Mouse (Mus musculus) myocyte (in vitro differentiated cells): ENCODE results near the gene Rtn4.

ENCODE experiments used
- E2F4 ChIP-seq: IDR thresholded peaks from one replicate; pipeline ENCODE4 v1.6.1; 2011; ENCODE audit warnings: mild to moderate bottlenecking, control low read depth, moderate library complexity; ENCODE audit not compliant: insufficient read depth
- MAX ChIP-seq: IDR thresholded peaks from one replicate; pipeline ENCODE4 v1.6.1; 2011; ENCODE audit warnings: low read depth, mild to moderate bottlenecking, control low read depth
- POLR2A ChIP-seq: IDR thresholded peaks from one replicate; pipeline ENCODE4 v1.6.1; 2011; ENCODE audit warnings: low read depth, mild to moderate bottlenecking, control low read depth, moderate library complexity; ENCODE audit not compliant: insufficient read length
- SRF ChIP-seq: IDR thresholded peaks from one replicate; pipeline ENCODE4 v1.6.1; 2011; ENCODE audit warnings: low read depth; ENCODE audit not compliant: control insufficient read depth, insufficient read length
- USF1 ChIP-seq: IDR thresholded peaks from one replicate; pipeline ENCODE4 v1.6.1; 2011; ENCODE audit warnings: low read depth, mild to moderate bottlenecking, control low read depth, moderate library complexity

DNA sequence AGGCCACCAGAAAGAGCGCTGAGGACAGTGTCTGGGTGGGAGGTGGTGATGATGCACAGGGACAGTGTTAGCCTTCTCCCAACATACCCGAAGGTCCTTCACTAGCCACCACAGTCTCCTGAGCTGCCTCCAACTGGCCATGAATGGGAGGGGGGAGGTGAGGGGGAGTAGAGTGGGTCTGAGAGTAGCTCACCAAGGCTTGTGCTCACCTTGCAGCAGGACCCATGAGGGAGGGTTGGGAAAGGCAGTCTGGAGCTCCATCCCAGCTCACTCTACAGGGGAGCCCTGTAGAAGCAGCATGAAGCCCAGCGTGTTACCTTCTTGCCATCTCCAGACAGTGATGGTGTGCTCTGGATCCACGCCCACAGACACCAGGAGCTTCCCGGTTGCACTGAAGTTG, 65.9 kb downstream of the Rtn4 start:
- TF ChIP-seq SRF: no peak
- no peak for TF ChIP-seq POLR2A
- TF ChIP-seq MAX: no peak
- no peak for TF ChIP-seq USF1
- TF ChIP-seq E2F4: no peak
